Mouse (Mus musculus): ENCODE results near the gene Spa17.

- TF ChIP-seq JUND (IDR thresholded peaks at IDR 0.05; ENCODE audit: low read depth, low read length), result no peak
- no peak for TF ChIP-seq RCOR1 (IDR thresholded peaks at IDR 0.05; ENCODE audit: low read depth, low read length)
- TF ChIP-seq BHLHE40 (IDR thresholded peaks at IDR 0.05; ENCODE audit: borderline replicate concordance, low read depth, low read length), result no peak
- no peak for TF ChIP-seq POLR2A (IDR thresholded peaks at IDR 0.05; ENCODE audit: control insufficient read depth in 1 of 2, insufficient read depth in 1 of 2, low read depth in 1 of 2, low read length in 2 of 2, poor library complexity in 1 of 2)
- no peak for TF ChIP-seq ETS1 (IDR thresholded peaks at IDR 0.05; ENCODE audit: low read depth, low read length)
- no peak for TF ChIP-seq CTCF (IDR thresholded peaks at IDR 0.05 in 2 of 3, conservative IDR thresholded peaks at IDR 0.05 in 1 of 3; ENCODE audit: control insufficient read depth in 1 of 3, insufficient read depth in 1 of 3, low read depth in 2 of 3, low read length in 3 of 3, poor library complexity in 1 of 3, severe bottlenecking in 1 of 3)
- TF ChIP-seq USF1 (IDR thresholded peaks at IDR 0.05; ENCODE audit: low read depth, low read length), result no peak
- no peak for TF ChIP-seq E2F4 (IDR thresholded peaks at IDR 0.05; ENCODE audit: borderline replicate concordance, low read depth, low read length)
- TF ChIP-seq KAT2A (conservative IDR thresholded peaks at IDR 0.05; ENCODE audit: low read depth, low read length), result no peak
- no peak for TF ChIP-seq ZC3H11A (IDR thresholded peaks at IDR 0.05; ENCODE audit: low read depth, low read length)
These were observed 32.7 kb upstream of the Spa17 start for GRCm38 (mm10) chr9:37646246-37646645.
